Mouse (Mus musculus) cortical plate, adult 2 months (tissue): ENCODE measurements at regions not wholly inside any gene's neighbourhood (a gene's known extent, or its start where the extent isn't known, plus 50 kb on each side); places are given as distances from the start of the nearest gene placed in this dataset.
A peak's percentile ranks its signal among the peaks of the same experiment; 100 is the strongest.

Source experiments
- H3K27ac ChIP-seq: fragments of 200-500 bp; 2 replicates; pipeline ENCODE4 v1.5.1; 2012; ENCODE audit warnings: low read length, control low read depth, inconsistent platforms; ENCODE audit not compliant: insufficient read depth
- H3K4me1 ChIP-seq: fragments of 200-500 bp; 2 replicates; pipeline ENCODE4 v1.6.1; 2011; ENCODE audit warnings: low read length; ENCODE audit not compliant: control insufficient read depth, insufficient read depth
- H3K4me3 ChIP-seq: fragments of 200-500 bp; 2 replicates; pipeline ENCODE4 v1.5.1; 2011; ENCODE audit warnings: mild to moderate bottlenecking, low read length, control low read depth; ENCODE audit not compliant: insufficient read depth
- CTCF ChIP-seq: fragments of 200-500 bp; IDR thresholded peaks from 2 replicates; pipeline ENCODE4 v1.5.1; 2011; ENCODE audit warnings: mild to moderate bottlenecking, control low read depth, low read length; ENCODE audit not compliant: insufficient read depth; ENCODE audit errors: extremely low read depth
- POLR2A ChIP-seq: fragments of 200-500 bp; IDR thresholded peaks from 2 replicates; pipeline ENCODE4 v1.6.1; 2011; ENCODE audit warnings: mild to moderate bottlenecking, low read length, control low read depth; ENCODE audit not compliant: insufficient read depth; ENCODE audit errors: extremely low read depth

GRCm38 (mm10) chr5:42270286-42271076 is 202.7 kb downstream of the Gm16223 start:
- TF ChIP-seq CTCF (no peak), POLR2A (no peak)
- Histone ChIP-seq H3K4me3 (no peak overlapping the region), H3K27ac (peak overlapping the region; percentile 73), H3K4me1 (peaks cover 4% of the 10 kb centered on the region; the same call in 1 of the 2 replicates)

GRCm38 (mm10) chr5:42272001-42272400 is 204.2 kb downstream of the Gm16223 start:
- H3K27ac ChIP-seq = no peak overlapping the region
- TF ChIP-seq POLR2A (no peak), CTCF (no peak)
- H3K4me1 ChIP-seq = peaks cover 4% of the 10 kb centered on the region; the same call in 1 of the 2 replicates
- no peak overlapping the region for H3K4me3 ChIP-seq

GRCm38 (mm10) chr5:42278617-42279296 is 211.0 kb downstream of the Gm16223 start:
- H3K4me1 ChIP-seq = no peaks in the 10 kb centered on the region
- no peak for TF ChIP-seq POLR2A
- no peak for TF ChIP-seq CTCF

More at GRCm38 (mm10) chr5:42278617-42279296, 211.0 kb downstream of the Gm16223 start:
- Histone ChIP-seq H3K4me3 (no peak overlapping the region), H3K27ac (no peak overlapping the region)
